Mouse (Mus musculus) neural tube, embryonic 11.5 days (tissue): ENCODE measurements around the gene Slc12a1. TPM values are rescaled to one million over a fixed set of nuclear protein-coding genes. Genes with fewer than 3 reads are reported as not detected.

ENCODE experiments used
- ATAC-seq: fragments of 200-750 bp; cut with Nextera tagmentation; 2 replicates; pipeline ENCODE4 v1.8.0; 2017; ENCODE audit warnings: moderate number of reproducible peaks, mild to moderate bottlenecking, moderate TSS enrichment, moderate library complexity; ENCODE audit not compliant: insufficient read depth, low FRiP score, low TSS enrichment
- DNase-seq: peaks from one replicate; pipeline ENCODE4 v3.0.0-alpha.2; 2015; ENCODE audit warnings: low spot score
- H3K27ac ChIP-seq: fragments of 300-500 bp; sonication (generic); 2 replicates; pipeline ENCODE4 v1.5.1; 2014; ENCODE audit warnings: low read depth, mild to moderate bottlenecking, low read length
- H3K27me3 ChIP-seq: fragments of 300-500 bp; sonication (generic); 2 replicates; pipeline ENCODE4 v1.6.1; 2014; ENCODE audit warnings: mild to moderate bottlenecking, low read length, mixed read lengths; ENCODE audit not compliant: control insufficient read depth, insufficient read depth
- H3K36me3 ChIP-seq: fragments of 300-500 bp; sonication (generic); 2 replicates; pipeline ENCODE4 v1.6.1; 2014; ENCODE audit warnings: mild to moderate bottlenecking, low read length, moderate library complexity, mixed read lengths; ENCODE audit not compliant: control insufficient read depth, insufficient read depth
- H3K4me1 ChIP-seq: fragments of 300-500 bp; sonication (generic); 2 replicates; pipeline ENCODE4 v1.6.1; 2014; ENCODE audit warnings: low read length, mixed read lengths; ENCODE audit not compliant: control insufficient read depth, insufficient read depth
- H3K4me2 ChIP-seq: fragments of 300-500 bp; sonication (generic); 2 replicates; pipeline ENCODE4 v1.6.1; 2014; ENCODE audit warnings: low read depth, mild to moderate bottlenecking, moderate library complexity
- H3K4me3 ChIP-seq: fragments of 300-500 bp; sonication (generic); 2 replicates; pipeline ENCODE4 v1.5.1; 2014; ENCODE audit warnings: low read depth, low read length
- H3K9ac ChIP-seq: fragments of 300-500 bp; sonication (generic); 2 replicates; pipeline ENCODE4 v1.6.1; 2014; ENCODE audit warnings: mild to moderate bottlenecking, low read length
- H3K9me3 ChIP-seq: fragments of 300-500 bp; sonication (generic); 2 replicates; pipeline ENCODE4 v1.6.1; 2016; ENCODE audit warnings: low read length; ENCODE audit not compliant: control insufficient read depth
- WGBS: fragments of 180-500 bp; shearing (Covaris S2); extraction: QIAGEN DNeasy Blood & Tissue Kit; methylation state at CpG from one replicate; pipeline ENCODE4 v1.1.7; 2014; 5-methylcytosine and 5-hydroxymethylcytosine counted together
- polyA plus RNA-seq: library from polyadenylated mRNA; unstranded; fragments of >200 nt; fragmentation: Nextera tagmentation; extraction: Ambion mirVana; gene quantifications from 2 replicates; pipeline ENCODE4 v1.2.1, GENCODE M21; 2014

Gene Slc12a1
- polyA plus RNA-seq, 1 experiment from 2014 or later: 0.07 TPM

GRCm38 (mm10) chr2:125217286-125217685, 65.0 kb downstream of the Slc12a1 start:
- WGBS: 77% methylated on average over 6 of the region's 6 CpGs

DNA sequence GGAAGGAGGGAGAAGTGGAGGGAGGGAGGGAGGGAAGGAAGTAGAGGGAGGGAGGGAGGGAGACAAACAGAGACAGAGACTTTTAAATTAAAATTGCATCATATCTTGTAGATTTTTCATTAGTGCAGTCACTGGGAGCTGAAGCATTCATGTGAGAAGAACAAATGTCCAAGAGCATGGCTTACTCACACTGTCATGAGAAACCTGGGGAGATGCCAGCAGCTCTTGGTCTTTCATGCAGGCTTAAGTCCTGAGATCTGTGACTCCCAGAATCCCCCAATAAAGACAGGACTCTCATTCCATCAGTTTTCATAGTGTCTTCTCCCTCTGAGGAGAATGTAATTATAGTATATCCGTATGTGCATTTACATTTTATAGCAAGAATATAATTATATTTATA, 66.3 kb downstream of the Slc12a1 start:
- no peak overlapping the region for H3K4me3 ChIP-seq
- H3K4me2 ChIP-seq: no peak overlapping the region
- WGBS: 89% methylated on average over 1 of the region's 1 CpGs
- no peaks in the 10 kb centered on the region for H3K27me3 ChIP-seq
- no peaks in the 10 kb centered on the region for H3K36me3 ChIP-seq
- H3K27ac ChIP-seq: no peak overlapping the region
- DNase-seq (no peak), ATAC-seq (no peak)
- H3K4me1 ChIP-seq: no peaks in the 10 kb centered on the region
- H3K9ac ChIP-seq: no peak overlapping the region
- H3K9me3 ChIP-seq: no peaks in the 10 kb centered on the region

More at GRCm38 (mm10) chr2:125217286-125217685, 65.0 kb downstream of the Slc12a1 start:
- Histone ChIP-seq H3K27me3 (no peaks in the 10 kb centered on the region), H3K9me3 (no peaks in the 10 kb centered on the region), H3K4me2 (no peak overlapping the region), H3K4me3 (no peak overlapping the region), H3K4me1 (no peaks in the 10 kb centered on the region), H3K27ac (no peak overlapping the region), H3K36me3 (no peaks in the 10 kb centered on the region), H3K9ac (no peak overlapping the region)
- ATAC-seq: no peak
- DNase-seq: no peak

DNA sequence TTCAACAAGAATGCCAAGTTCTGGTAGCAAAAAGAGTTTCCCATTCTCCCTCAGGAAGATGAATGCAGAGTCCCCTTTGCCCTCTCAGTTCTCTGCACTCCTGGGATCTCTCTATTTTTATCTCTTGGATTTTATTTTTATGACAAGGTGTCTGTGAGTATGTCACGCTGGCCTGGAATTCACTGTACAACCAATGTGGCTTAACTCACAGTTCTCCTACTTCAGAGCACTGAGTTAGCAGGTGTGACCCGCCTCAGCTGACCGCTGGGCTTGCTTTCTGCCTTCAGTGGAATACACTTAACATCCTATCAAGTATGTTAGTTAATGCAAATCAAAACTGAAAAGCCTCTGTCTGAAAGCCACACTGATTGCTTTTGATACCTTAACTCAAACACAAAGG, 67.0 kb downstream of the Slc12a1 start:
- 87% methylated on average over 3 of the region's 3 CpGs for WGBS
- no peak for DNase-seq
- H3K4me2 ChIP-seq: no peak overlapping the region
- no peak for ATAC-seq
- no peaks in the 10 kb centered on the region for H3K9me3 ChIP-seq
- H3K27ac ChIP-seq: no peak overlapping the region
- no peak overlapping the region for H3K4me3 ChIP-seq
- H3K9ac ChIP-seq: no peak overlapping the region
- no peaks in the 10 kb centered on the region for H3K4me1 ChIP-seq
- no peaks in the 10 kb centered on the region for H3K27me3 ChIP-seq
- H3K36me3 ChIP-seq: no peaks in the 10 kb centered on the region

- H3K27ac ChIP-seq: no peak overlapping the region
- H3K9me3 ChIP-seq: no peaks in the 10 kb centered on the region
- no peak for ATAC-seq
- H3K36me3 ChIP-seq: no peaks in the 10 kb centered on the region
- H3K9ac ChIP-seq: no peak overlapping the region
- H3K4me1 ChIP-seq: no peaks in the 10 kb centered on the region
- H3K27me3 ChIP-seq: no peaks in the 10 kb centered on the region
- H3K4me3 ChIP-seq: no peak overlapping the region
- H3K4me2 ChIP-seq: no peak overlapping the region
- DNase-seq: no peak
- 77% methylated on average over 1 of the region's 1 CpGs for WGBS
Measured at GRCm38 (mm10) chr2:125221673-125222072, 69.4 kb downstream of the Slc12a1 start.

GRCm38 (mm10) chr2:125228472-125229409, 76.4 kb downstream of the Slc12a1 start:
- WGBS: 90% methylated on average over 11 of the region's 11 CpGs
- no peak overlapping the region for H3K27ac ChIP-seq
- ATAC-seq: no peak
- H3K4me1 ChIP-seq: no peaks in the 10 kb centered on the region
- DNase-seq: no peak
- no peaks in the 10 kb centered on the region for H3K9me3 ChIP-seq
- H3K36me3 ChIP-seq: no peaks in the 10 kb centered on the region
- no peaks in the 10 kb centered on the region for H3K27me3 ChIP-seq
- H3K9ac ChIP-seq: no peak overlapping the region
- no peak overlapping the region for H3K4me2 ChIP-seq
- H3K4me3 ChIP-seq: no peak overlapping the region

- no peak overlapping the region for H3K27ac ChIP-seq
- DNase-seq: no peak
- no peak overlapping the region for H3K4me3 ChIP-seq
- H3K9ac ChIP-seq: no peak overlapping the region
- H3K9me3 ChIP-seq: no peaks in the 10 kb centered on the region
- ATAC-seq: no peak
- H3K4me2 ChIP-seq: no peak overlapping the region
- no peaks in the 10 kb centered on the region for H3K27me3 ChIP-seq
- no peaks in the 10 kb centered on the region for H3K36me3 ChIP-seq
- no peaks in the 10 kb centered on the region for H3K4me1 ChIP-seq
- WGBS: 78% methylated on average over 4 of the region's 4 CpGs
Measured at GRCm38 (mm10) chr2:125232183-125232582, 79.9 kb downstream of the Slc12a1 start.

DNA sequence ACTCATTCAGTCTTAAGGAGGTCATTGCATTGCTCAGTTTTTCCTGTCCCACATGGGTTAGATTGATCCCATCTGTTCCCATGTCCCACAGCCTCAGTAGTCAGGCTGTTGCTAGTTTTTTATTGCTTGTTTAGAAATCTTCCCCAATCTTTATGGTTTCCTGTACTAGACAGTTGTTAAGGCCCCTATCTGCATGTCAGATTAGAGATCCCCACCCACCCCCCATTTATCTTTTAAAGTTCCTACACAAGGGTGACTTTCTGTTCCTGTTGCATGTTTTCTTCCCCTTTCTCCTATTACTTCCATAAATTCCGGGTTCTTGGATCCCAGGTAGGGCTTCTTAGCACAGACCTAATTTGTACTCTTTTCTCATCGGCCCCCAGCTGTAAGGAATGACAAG, 81.2 kb downstream of the Slc12a1 start:
- WGBS: 82% methylated on average over 2 of the region's 2 CpGs
- ATAC-seq (no peak), DNase-seq (no peak)
- Histone ChIP-seq H3K27ac (no peak overlapping the region), H3K4me3 (no peak overlapping the region), H3K4me2 (no peak overlapping the region), H3K36me3 (no peaks in the 10 kb centered on the region), H3K9ac (no peak overlapping the region), H3K27me3 (no peaks in the 10 kb centered on the region), H3K9me3 (no peaks in the 10 kb centered on the region), H3K4me1 (no peaks in the 10 kb centered on the region)

DNA sequence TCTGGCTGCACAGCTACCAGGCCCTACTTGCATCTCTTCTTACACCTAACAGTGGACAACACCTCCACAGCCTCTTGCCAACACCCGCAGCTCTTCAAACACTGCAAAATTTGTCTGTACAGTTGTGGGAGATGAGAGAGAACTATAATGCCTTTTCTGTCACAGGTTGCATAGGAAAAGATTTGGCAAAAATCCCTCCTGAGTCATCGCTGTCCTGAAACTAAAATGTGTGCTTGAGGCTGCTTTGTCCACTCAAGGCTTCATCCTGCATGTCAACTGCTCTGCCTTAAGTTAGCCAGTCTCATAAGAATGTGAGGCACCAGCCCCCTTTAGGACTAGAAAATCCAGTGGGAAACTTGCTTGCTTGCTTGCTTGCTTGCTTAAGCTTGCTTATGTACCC, 81.7 kb downstream of the Slc12a1 start:
- DNase-seq (no peak), ATAC-seq (no peak)
- H3K27me3 ChIP-seq: no peaks in the 10 kb centered on the region
- no peak overlapping the region for H3K9ac ChIP-seq
- H3K9me3 ChIP-seq: no peaks in the 10 kb centered on the region
- WGBS: 93% methylated on average over 2 of the region's 2 CpGs
- H3K4me1 ChIP-seq: no peaks in the 10 kb centered on the region
- no peak overlapping the region for H3K27ac ChIP-seq
- H3K4me3 ChIP-seq: no peak overlapping the region
- no peaks in the 10 kb centered on the region; the same call in 1 of the 2 replicates for H3K36me3 ChIP-seq
- H3K4me2 ChIP-seq: no peak overlapping the region
